Mouse (Mus musculus) cortical plate, adult 2 months (tissue): ENCODE data around the gene Gm6993. TPM values are rescaled to one million over a fixed set of nuclear protein-coding genes. Genes with fewer than 3 reads are reported as not detected.

Source experiments
- H3K27ac ChIP-seq: fragments of 200-500 bp; 2 replicates; pipeline ENCODE4 v1.5.1; 2012; ENCODE audit warnings: low read length, control low read depth, inconsistent platforms; ENCODE audit not compliant: insufficient read depth
- H3K4me1 ChIP-seq: fragments of 200-500 bp; 2 replicates; pipeline ENCODE4 v1.6.1; 2011; ENCODE audit warnings: low read length; ENCODE audit not compliant: control insufficient read depth, insufficient read depth
- H3K4me3 ChIP-seq: fragments of 200-500 bp; 2 replicates; pipeline ENCODE4 v1.5.1; 2011; ENCODE audit warnings: mild to moderate bottlenecking, low read length, control low read depth; ENCODE audit not compliant: insufficient read depth
- CTCF ChIP-seq: fragments of 200-500 bp; IDR thresholded peaks from 2 replicates; pipeline ENCODE4 v1.5.1; 2011; ENCODE audit warnings: mild to moderate bottlenecking, control low read depth, low read length; ENCODE audit not compliant: insufficient read depth; ENCODE audit errors: extremely low read depth
- POLR2A ChIP-seq: fragments of 200-500 bp; IDR thresholded peaks from 2 replicates; pipeline ENCODE4 v1.6.1; 2011; ENCODE audit warnings: mild to moderate bottlenecking, low read length, control low read depth; ENCODE audit not compliant: insufficient read depth; ENCODE audit errors: extremely low read depth
- polyA plus RNA-seq: library from polyadenylated mRNA; depleted of rRNA; stranded (reverse); fragments of >200 nt; gene quantifications from 2 replicates; pipeline ENCODE4 v1.2.3, GENCODE M21; 2012; rRNA removed

Gm6993 gene
- not detected in 2 replicates for polyA plus RNA-seq

DNA sequence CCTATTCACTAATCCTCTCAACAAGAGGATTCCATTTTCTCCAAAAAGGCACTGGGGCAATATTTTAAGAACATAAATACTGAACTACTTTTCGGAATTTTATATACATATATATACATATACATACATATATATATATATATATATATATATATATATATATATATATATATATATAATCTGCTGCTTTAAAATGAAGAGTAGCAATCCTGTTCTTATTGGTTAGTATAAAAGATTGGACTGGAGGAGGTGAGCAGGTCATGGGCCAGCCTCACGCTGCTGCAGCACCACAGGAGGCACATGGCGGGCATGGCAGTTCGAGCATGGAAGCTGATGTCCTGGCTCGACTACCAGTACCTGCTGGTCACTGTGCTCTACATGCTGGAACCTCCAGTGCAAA lies at the start of gene Gm6993:
Gene Gm6993 (plus strand): TSS at position 301 of the 400 bp plus-strand sequence.
- H3K27ac ChIP-seq = no peak within 1 kb of the TSS
- TF ChIP-seq CTCF (no peak), POLR2A (no peak)
- H3K4me3 ChIP-seq = no peak within 1 kb of the TSS
- 0 out of 2 replicates have a peak, but pooled peaks cover 1% of the 10 kb centered on the region for H3K4me1 ChIP-seq

DNA sequence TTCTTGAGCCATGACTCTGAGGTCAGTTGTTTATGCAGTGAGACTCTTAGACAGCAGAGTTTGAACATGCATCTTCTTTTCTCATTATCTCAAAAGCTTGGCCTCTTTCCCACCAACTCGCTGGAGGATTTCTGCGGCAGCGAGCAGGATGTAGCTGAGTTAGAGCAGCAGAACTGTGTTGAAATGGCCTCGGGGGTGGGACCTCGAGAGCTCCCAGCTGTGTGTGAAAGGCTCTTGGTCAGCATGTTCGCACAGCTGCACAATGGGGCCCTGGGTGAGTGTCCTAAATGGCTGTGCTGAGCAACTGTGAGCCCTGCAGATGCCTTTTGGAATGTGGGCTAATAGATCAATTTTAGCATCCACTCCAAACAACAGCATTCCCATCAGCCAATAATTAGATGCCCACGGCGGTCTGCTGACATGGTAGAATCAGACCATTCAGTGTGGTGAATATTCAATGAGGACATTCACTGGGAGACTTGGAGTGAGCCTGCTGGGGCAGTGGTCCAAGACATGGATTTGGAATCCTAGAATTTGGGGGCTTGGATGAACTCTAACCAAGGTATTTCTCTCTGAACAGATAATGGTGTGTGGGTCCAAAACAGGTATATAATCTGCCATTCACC lies 49.1 kb upstream of the Gm6993 start:
- TF ChIP-seq POLR2A (no peak), CTCF (no peak)
- no peaks in the 10 kb centered on the region for H3K4me1 ChIP-seq
- no peak overlapping the region for H3K27ac ChIP-seq
- H3K4me3 ChIP-seq = no peak overlapping the region

DNA sequence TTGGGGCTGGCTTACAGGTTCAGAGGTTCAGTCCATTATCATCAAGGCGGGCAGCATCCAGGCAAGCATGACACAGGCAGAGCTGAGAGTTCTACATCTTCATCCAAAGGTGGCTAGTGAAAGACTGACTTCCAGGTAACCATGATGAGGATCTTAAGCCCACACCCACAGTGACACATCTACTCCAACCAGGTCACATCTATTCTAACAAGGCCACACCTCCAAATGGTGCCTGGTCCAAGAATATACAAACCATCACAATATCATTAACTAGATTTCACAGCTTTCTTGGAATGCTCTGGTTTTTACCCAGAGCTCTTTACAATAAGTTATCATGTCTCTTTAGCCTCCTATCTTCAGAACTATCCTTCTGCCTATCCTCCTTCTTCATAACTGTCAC lies 38.1 kb upstream of the Gm6993 start:
- Histone ChIP-seq H3K27ac (no peak overlapping the region), H3K4me1 (no peaks in the 10 kb centered on the region), H3K4me3 (no peak overlapping the region)
- TF ChIP-seq CTCF (no peak), POLR2A (no peak)

- Histone ChIP-seq H3K4me3 (no peak overlapping the region), H3K27ac (no peak overlapping the region), H3K4me1 (no peaks in the 10 kb centered on the region)
- no peak for TF ChIP-seq POLR2A
- TF ChIP-seq CTCF = no peak
Observed at GRCm38 (mm10) chr12:31203746-31204455, 36.7 kb upstream of the Gm6993 start.

DNA sequence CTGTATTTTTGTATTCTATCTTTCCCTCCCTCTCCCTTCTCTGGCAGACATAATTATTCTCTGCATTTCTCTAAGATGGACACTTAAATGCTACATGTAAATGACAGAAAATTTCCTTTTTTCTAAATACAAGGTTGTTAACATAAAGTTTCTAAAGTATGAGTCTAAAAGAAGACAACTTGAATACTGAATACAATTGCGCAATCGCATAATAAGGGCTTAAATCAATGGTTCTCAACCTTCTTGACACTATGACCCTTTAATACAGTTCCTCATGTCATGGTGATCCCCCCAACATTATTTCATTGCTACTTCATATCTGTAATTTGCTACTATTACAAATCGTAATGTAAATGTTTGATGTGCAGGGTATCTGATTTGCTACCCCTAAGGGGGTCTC lies 35.7 kb upstream of the Gm6993 start:
- TF ChIP-seq CTCF = no peak
- TF ChIP-seq POLR2A = no peak
- Histone ChIP-seq H3K4me3 (no peak overlapping the region), H3K4me1 (no peaks in the 10 kb centered on the region), H3K27ac (no peak overlapping the region)

- Histone ChIP-seq H3K4me1 (no peaks in the 10 kb centered on the region), H3K27ac (no peak overlapping the region), H3K4me3 (no peak overlapping the region)
- TF ChIP-seq POLR2A (no peak), CTCF (no peak)
Observed at GRCm38 (mm10) chr12:31205983-31206633, 34.5 kb upstream of the Gm6993 start.

GRCm38 (mm10) chr12:31208766-31209165 lies 31.8 kb upstream of the Gm6993 start:
- Histone ChIP-seq H3K27ac (no peak overlapping the region), H3K4me1 (no peaks in the 10 kb centered on the region), H3K4me3 (no peak overlapping the region)
- TF ChIP-seq CTCF = no peak

GRCm38 (mm10) chr12:31209377-31209805 lies 31.2 kb upstream of the Gm6993 start:
- TF ChIP-seq POLR2A = no peak
- no peak for TF ChIP-seq CTCF
- no peak overlapping the region for H3K4me3 ChIP-seq
- no peaks in the 10 kb centered on the region for H3K4me1 ChIP-seq
- no peak overlapping the region for H3K27ac ChIP-seq

DNA sequence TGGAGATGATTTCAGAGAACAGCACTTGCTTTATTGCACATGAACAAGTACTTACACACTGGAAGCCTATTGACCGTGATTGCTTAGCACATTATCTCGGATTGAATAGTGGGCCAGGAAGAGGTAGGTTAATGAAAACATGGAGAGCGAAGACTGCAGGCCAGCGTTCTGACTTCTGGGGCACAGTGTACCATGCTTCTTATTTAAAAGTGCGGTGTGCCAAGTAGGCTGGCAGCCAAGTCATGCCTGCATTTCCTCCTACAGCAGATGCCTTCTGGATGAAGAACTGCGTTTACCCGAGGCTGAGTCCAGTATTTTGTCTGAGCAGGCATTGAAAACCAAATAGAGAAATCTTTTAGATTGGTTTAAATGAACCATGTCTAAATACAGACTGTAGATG lies 27.0 kb upstream of the Gm6993 start:
- TF ChIP-seq POLR2A (no peak), CTCF (no peak)
- H3K4me3 ChIP-seq = no peak overlapping the region
- H3K27ac ChIP-seq = no peak overlapping the region
- no peaks in the 10 kb centered on the region for H3K4me1 ChIP-seq

- Histone ChIP-seq H3K27ac (no peak overlapping the region), H3K4me3 (no peak overlapping the region), H3K4me1 (no peaks in the 10 kb centered on the region)
- TF ChIP-seq CTCF = no peak
- TF ChIP-seq POLR2A = no peak
Observed at GRCm38 (mm10) chr12:31215003-31215402, 25.6 kb upstream of the Gm6993 start.
